Mouse (Mus musculus) MEL (cell line): Measurements from ENCODE around the gene Hormad1. TPM values are rescaled to one million over a fixed set of nuclear protein-coding genes. Genes with fewer than 3 reads are reported as not detected.

ENCODE experiments used
- DNase-seq: peaks from one replicate; pipeline ENCODE4 v3.0.0; 2011; ENCODE audit warnings: low read depth, low spot score
- H3K27ac ChIP-seq: 2 replicates; pipeline ENCODE4 v1.5.1; 2012; ENCODE audit warnings: low read depth, mild to moderate bottlenecking, control low read depth, low read length, moderate library complexity; ENCODE audit not compliant: control insufficient read depth
- H3K27me3 ChIP-seq, 2 experiments: fragments of 150-350 bp in 1 of 2; sonication (generic) in 1 of 2; 2 replicates each; pipeline ENCODE4 v1.6.1; 2012; ENCODE audit warnings: low read length in 2 of 2, mild to moderate bottlenecking in 2 of 2, improper control_type of control experiment in 1 of 2, moderate library complexity in 1 of 2; ENCODE audit not compliant: insufficient read depth in 2 of 2, control insufficient read depth in 1 of 2
- H3K36me3 ChIP-seq, 2 experiments: 2 replicates each; pipeline ENCODE4 v1.6.1; 2012 to 2014; ENCODE audit warnings: low read length in 2 of 2, improper control_type of control experiment in 1 of 2, inconsistent platforms in 1 of 2, mild to moderate bottlenecking in 1 of 2; ENCODE audit not compliant: insufficient read depth in 2 of 2, control insufficient read depth in 1 of 2
- H3K4me1 ChIP-seq, 2 experiments: fragments of 150-350 bp in 1 of 2; sonication (generic) in 1 of 2; 2 replicates each; pipeline ENCODE4 v1.6.1; 2012; ENCODE audit warnings: low read length in 2 of 2, improper control_type of control experiment in 1 of 2, mild to moderate bottlenecking in 1 of 2; ENCODE audit not compliant: insufficient read depth in 2 of 2, control insufficient read depth in 1 of 2
- H3K4me3 ChIP-seq, 2 experiments: fragments of 150-350 bp in 1 of 2; sonication (generic) in 1 of 2; 2 replicates each; pipeline ENCODE4 v1.5.1; 2012; ENCODE audit warnings: low read depth in 2 of 2, low read length in 2 of 2, mild to moderate bottlenecking in 2 of 2, moderate library complexity in 2 of 2, control low read depth in 1 of 2, improper control_type of control experiment in 1 of 2; ENCODE audit not compliant: control insufficient read depth in 1 of 2, insufficient read depth in 1 of 2
- H3K79me2 ChIP-seq: 2 replicates; pipeline ENCODE4 v1.6.1; 2012; ENCODE audit warnings: mild to moderate bottlenecking, low read length, moderate library complexity; ENCODE audit not compliant: control insufficient read depth, poor library complexity, insufficient read depth
- H3K9ac ChIP-seq: 2 replicates; pipeline ENCODE4 v1.6.1; 2012; ENCODE audit warnings: low read depth, mild to moderate bottlenecking, control low read depth, low read length, moderate library complexity; ENCODE audit not compliant: control insufficient read depth, poor library complexity, severe bottlenecking
- H3K9me3 ChIP-seq: fragments of 150-350 bp; sonication (generic); replicated peaks from 2 replicates; pipeline ENCODE4 v1.6.1; 2012; ENCODE audit warnings: mild to moderate bottlenecking, low read length, improper control_type of control experiment, moderate library complexity; ENCODE audit not compliant: insufficient read depth
- BHLHE40 ChIP-seq: IDR thresholded peaks from 2 replicates; pipeline ENCODE4 v1.6.1; 2012; ENCODE audit warnings: low read depth, mild to moderate bottlenecking, inconsistent platforms, low read length, improper control_type of control experiment, borderline replicate concordance
- CHD1 ChIP-seq: IDR thresholded peaks from 2 replicates; pipeline ENCODE4 v1.6.1; 2012; ENCODE audit warnings: low read depth, mild to moderate bottlenecking, inconsistent platforms, low read length, improper control_type of control experiment
- E2F4 ChIP-seq: IDR thresholded peaks from 2 replicates; pipeline ENCODE4 v1.6.1; 2011; ENCODE audit warnings: low read depth, low read length, improper control_type of control experiment, borderline replicate concordance
- KAT2A ChIP-seq: conservative IDR thresholded peaks from 2 replicates; pipeline ENCODE4 v1.6.1; 2012; ENCODE audit warnings: low read depth, low read length, improper control_type of control experiment, inconsistent platforms
- MXI1 ChIP-seq: IDR thresholded peaks from 2 replicates; pipeline ENCODE4 v1.6.1; 2011; ENCODE audit warnings: mild to moderate bottlenecking, low read depth, low read length, improper control_type of control experiment
- MYB ChIP-seq: IDR thresholded peaks from 2 replicates; pipeline ENCODE4 v1.6.1; 2011; ENCODE audit warnings: mild to moderate bottlenecking, low read depth, low read length, improper control_type of control experiment
- NELFE ChIP-seq: IDR thresholded peaks from 2 replicates; pipeline ENCODE4 v1.6.1; 2011; ENCODE audit warnings: low read depth, low read length, improper control_type of control experiment
- NRF1 ChIP-seq: IDR thresholded peaks from 2 replicates; pipeline ENCODE4 v1.6.1; 2014; ENCODE audit warnings: low read depth, mild to moderate bottlenecking, inconsistent platforms, low read length, improper control_type of control experiment, moderate library complexity; ENCODE audit not compliant: poor library complexity, insufficient read depth, severe bottlenecking
- SIN3A ChIP-seq: IDR thresholded peaks from 2 replicates; pipeline ENCODE4 v1.6.1; 2012; ENCODE audit warnings: low read length, improper control_type of control experiment, inconsistent platforms
- TAL1 ChIP-seq: IDR thresholded peaks from 2 replicates; pipeline ENCODE4 v1.6.1; 2012; ENCODE audit warnings: mild to moderate bottlenecking, inconsistent platforms, low read length, moderate library complexity, mixed read lengths
- TBP ChIP-seq: IDR thresholded peaks from 2 replicates; pipeline ENCODE4 v1.8.0; 2011; ENCODE audit warnings: low read depth, low read length, improper control_type of control experiment
- TCF12 ChIP-seq: IDR thresholded peaks from 2 replicates; pipeline ENCODE4 v1.6.1; 2014; ENCODE audit warnings: low read depth, mild to moderate bottlenecking, inconsistent platforms, low read length, improper control_type of control experiment, moderate library complexity
- ZC3H11A ChIP-seq: IDR thresholded peaks from 2 replicates; pipeline ENCODE4 v1.6.1; 2012; ENCODE audit warnings: low read depth, mild to moderate bottlenecking, inconsistent platforms, low read length, improper control_type of control experiment
- polyA plus RNA-seq, 2 experiments: library from polyadenylated mRNA; stranded (reverse) in 1 of 2; unstranded in 1 of 2; fragments of >175 nt in 1 of 2; fragments of >200 nt in 1 of 2; gene quantifications; 2 replicates each; pipeline versions ENCODE4 v1.2.1 to v1.2.4; 2012; ENCODE audit warnings: low replicate concordance in 2 of 2, low read depth in 1 of 2; ENCODE audit not compliant: insufficient read length in 2 of 2, insufficient read depth in 1 of 2, missing spikeins in 1 of 2
- total RNA-seq: library from RNA; depleted of rRNA; stranded (reverse); fragments of 300-350 nt; gene quantifications from 2 replicates; pipeline ENCODE4 v1.2.3, GENCODE M21; 2012

The Hormad1 gene
- total and polyA plus RNA-seq, 3 experiments = not detected

DNA sequence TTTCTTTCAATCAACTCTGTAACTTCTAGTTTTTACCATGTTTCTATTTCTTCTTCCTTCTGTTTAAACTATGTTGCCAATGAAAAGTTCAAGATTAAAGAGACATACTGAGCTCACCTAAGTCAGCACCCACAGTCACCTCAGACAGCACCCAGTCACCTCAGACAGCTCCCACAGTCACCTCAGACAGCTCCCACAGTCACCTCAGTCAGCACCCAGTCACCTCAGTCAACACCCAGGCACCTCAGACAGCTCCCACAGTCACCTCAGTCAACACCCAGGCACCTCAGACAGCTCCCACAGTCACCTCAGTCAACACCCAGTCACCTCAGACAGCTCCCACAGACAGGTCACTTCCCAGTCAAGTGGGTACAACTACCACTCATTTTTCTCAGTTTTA is 17.3 kb upstream of the Hormad1 start:
- Histone ChIP-seq H3K27me3 (peaks cover 24 to 26% of the 10 kb centered on the region in 2 experiments), H3K79me2 (no peaks in the 10 kb centered on the region), H3K4me3 (no peak overlapping the region), H3K27ac (no peak overlapping the region), H3K9me3 (no peaks in the 10 kb centered on the region), H3K9ac (no peak overlapping the region), H3K4me1 (no peaks in the 10 kb centered on the region), H3K36me3 (no peaks in the 10 kb centered on the region)
- DNase-seq = no peak
- TF ChIP-seq ZC3H11A (no peak), MXI1 (0 out of 2 replicates have a peak, but pooled peaks have one; percentile 20), SIN3A (peak; percentile 64; the same call in 1 of the 2 replicates)
- TF ChIP-seq, all 39 proteins: peak for 2

DNA sequence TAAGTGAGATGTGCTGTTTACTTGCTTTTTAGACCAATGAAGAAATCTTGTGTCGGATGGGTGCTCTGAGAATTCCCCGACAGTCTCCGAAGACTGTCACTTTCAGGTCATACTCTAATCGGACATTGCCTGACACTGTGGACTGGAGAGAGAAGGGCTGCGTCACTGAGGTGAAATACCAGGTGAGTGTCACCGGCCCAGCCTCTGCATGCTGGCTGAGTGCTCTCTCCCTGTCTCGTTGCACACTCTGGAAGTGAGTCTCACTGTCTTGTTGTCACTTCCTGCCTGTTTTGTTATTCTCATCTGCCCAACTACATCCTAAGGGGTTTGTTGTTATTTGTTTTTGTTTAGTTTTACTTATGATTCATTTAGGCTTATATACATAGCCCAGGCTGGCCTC is 16.5 kb upstream of the Hormad1 start:
- Histone ChIP-seq H3K9me3 (no peaks in the 10 kb centered on the region), H3K27me3 (peaks cover 22 to 24% of the 10 kb centered on the region in 2 experiments), H3K36me3 (no peaks in the 10 kb centered on the region)
- TF ChIP-seq CHD1 (no peak), MYB (no peak), TAL1 (no peak), NELFE (no peak), ZC3H11A (no peak), MXI1 (no peak), KAT2A (no peak), NRF1 (no peak), TBP (no peak), TCF12 (no peak)
- TF ChIP-seq, all 39 proteins: peak for 0
- Histone ChIP-seq H3K79me2 (no peaks in the 10 kb centered on the region), H3K4me3 (no peak overlapping the region), H3K27ac (no peak overlapping the region), H3K9ac (no peak overlapping the region), H3K4me1 (no peaks in the 10 kb centered on the region)
- DNase-seq = no peak

DNA sequence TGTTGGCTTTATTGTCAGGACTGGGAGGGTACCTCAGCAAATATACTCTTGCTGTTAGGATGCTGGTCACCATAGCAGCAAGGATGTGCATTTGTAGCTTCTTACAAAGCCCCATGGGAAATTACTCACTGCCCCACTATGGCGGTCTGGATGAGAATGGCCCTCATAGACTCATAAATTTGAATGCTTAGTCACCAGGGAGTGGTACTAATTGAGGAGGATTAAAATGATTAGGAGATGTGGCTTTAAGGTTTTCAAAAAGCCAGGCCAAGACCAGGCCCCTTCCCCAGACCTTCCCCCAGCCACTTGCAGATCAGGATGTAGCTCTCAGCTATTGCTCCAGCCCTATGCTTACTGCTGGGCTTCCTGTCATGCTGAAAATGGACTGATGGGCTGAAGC is 9.3 kb upstream of the Hormad1 start:
- Histone ChIP-seq H3K27ac (no peak overlapping the region), H3K36me3 (no peaks in the 10 kb centered on the region), H3K9me3 (no peaks in the 10 kb centered on the region), H3K4me3 (no peak overlapping the region), H3K4me1 (no peaks in the 10 kb centered on the region), H3K79me2 (no peaks in the 10 kb centered on the region), H3K9ac (no peak overlapping the region), H3K27me3 (peaks cover 26 to 40% of the 10 kb centered on the region in 2 experiments)
- no peak for TF ChIP-seq BHLHE40
- TF ChIP-seq E2F4 = no peak
- DNase-seq = no peak
